Mouse (Mus musculus) brown adipose tissue, adult 24 weeks (tissue): ENCODE data around the gene Ace. TPM values are rescaled to one million over a fixed set of nuclear protein-coding genes. Genes with fewer than 3 reads are reported as not detected.
A peak's percentile ranks its signal among the peaks of the same experiment; 100 is the strongest.

Source experiments
- H3K27ac ChIP-seq: fragments of 200-500 bp; replicated peaks from 2 replicates; pipeline ENCODE4 v1.5.1; 2012; ENCODE audit warnings: low read depth, mild to moderate bottlenecking, low read length
- H3K4me1 ChIP-seq: fragments of 200-500 bp; 2 replicates; pipeline ENCODE4 v1.6.1; 2012; ENCODE audit warnings: low read length, mixed read lengths; ENCODE audit not compliant: control insufficient read depth, insufficient read depth, insufficient read length
- H3K4me3 ChIP-seq: fragments of 200-500 bp; 2 replicates; pipeline ENCODE4 v1.5.1; 2012; ENCODE audit warnings: low read depth, mild to moderate bottlenecking, low read length, moderate library complexity; ENCODE audit not compliant: insufficient read depth
- polyA plus RNA-seq: library from polyadenylated mRNA; stranded (reverse); fragments of >200 nt; gene quantifications from 2 replicates; pipeline ENCODE4 v1.2.4, GENCODE M21; 2012; ENCODE audit not compliant: missing spikeins, insufficient read depth, insufficient read length

Ace gene
- polyA plus RNA-seq, 1 experiment: 13.6 TPM

GRCm38 (mm10) chr11:105938771-105939170, 29.0 kb upstream of the Ace start:
- Histone ChIP-seq H3K4me3 (no peak overlapping the region), H3K27ac (no peak overlapping the region), H3K4me1 (peaks cover 12% of the 10 kb centered on the region)

GRCm38 (mm10) chr11:105941973-105942372, 25.8 kb upstream of the Ace start:
- Histone ChIP-seq H3K27ac (no peak overlapping the region), H3K4me3 (no peak overlapping the region), H3K4me1 (0 out of 2 replicates have a peak, but pooled peaks cover 3% of the 10 kb centered on the region)

- Histone ChIP-seq H3K27ac (peak overlapping the region; percentile 98), H3K4me3 (peak overlapping the region; percentile 68)
These were observed 24.3 kb upstream of the Ace start for GRCm38 (mm10) chr11:105943133-105944102.

DNA sequence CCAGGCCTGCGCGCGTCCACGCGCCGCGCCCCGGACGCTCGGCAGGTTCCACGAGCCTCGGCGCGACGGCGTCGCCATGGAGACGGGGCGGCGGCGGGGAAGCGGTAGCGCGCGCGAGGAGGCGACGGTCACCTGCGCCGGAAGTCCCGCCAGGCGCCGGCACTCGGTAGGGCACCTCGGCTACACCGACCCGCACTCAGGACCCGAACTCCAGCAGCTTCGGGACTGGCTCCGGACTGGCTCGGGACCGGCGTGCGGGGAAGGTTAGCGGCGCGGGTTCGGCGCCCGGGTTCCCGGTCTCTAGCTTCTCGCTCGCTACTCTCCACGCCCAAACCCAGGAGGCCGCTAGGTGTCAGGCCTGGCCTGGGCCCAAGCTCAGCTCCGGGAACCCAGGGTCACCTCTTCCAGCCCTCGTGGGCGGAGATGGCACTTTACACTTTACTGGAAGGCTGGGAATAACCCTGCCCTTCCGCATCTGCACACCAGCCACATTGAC, 23.6 kb upstream of the Ace start:
- peak overlapping the region; percentile 68 for H3K4me3 ChIP-seq
- H3K4me1 ChIP-seq: peaks cover 3% of the 10 kb centered on the region; the same call in 1 of the 2 replicates
- H3K27ac ChIP-seq: peak overlapping the region; percentile 98

More at GRCm38 (mm10) chr11:105943133-105944102, 24.3 kb upstream of the Ace start:
- H3K4me1 ChIP-seq: peaks cover 3% of the 10 kb centered on the region; the same call in 1 of the 2 replicates

- Histone ChIP-seq H3K4me1 (peaks cover 3% of the 10 kb centered on the region; the same call in 1 of the 2 replicates), H3K27ac (peak overlapping the region; percentile 98), H3K4me3 (peak overlapping the region; percentile 68)
These were observed 22.7 kb upstream of the Ace start for GRCm38 (mm10) chr11:105944770-105945672.

DNA sequence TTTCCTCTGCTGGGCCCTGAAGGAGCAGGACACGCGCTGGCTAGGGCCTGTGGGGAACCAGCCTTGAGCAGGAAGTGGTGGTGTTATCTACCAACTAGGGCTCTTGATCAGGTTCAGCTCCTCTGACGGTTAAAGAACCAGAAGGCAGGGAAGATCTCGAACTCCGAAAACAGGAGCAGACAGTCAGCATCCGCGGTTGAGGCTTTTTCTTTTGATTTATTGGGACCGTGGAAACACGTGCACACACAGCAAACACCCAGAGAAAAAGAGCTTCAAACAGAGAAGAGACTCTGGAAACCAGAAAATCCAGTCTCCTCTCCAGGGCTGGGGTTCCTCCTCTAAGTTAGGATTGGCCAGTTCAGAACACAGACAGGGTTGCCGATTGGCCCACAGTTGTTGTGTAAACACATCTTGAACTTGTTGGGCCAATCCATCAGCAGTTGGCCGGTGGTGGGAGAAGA, 21.0 kb upstream of the Ace start:
- Histone ChIP-seq H3K27ac (no peak overlapping the region), H3K4me3 (no peak overlapping the region), H3K4me1 (peaks cover 3% of the 10 kb centered on the region; the same call in 1 of the 2 replicates)

DNA sequence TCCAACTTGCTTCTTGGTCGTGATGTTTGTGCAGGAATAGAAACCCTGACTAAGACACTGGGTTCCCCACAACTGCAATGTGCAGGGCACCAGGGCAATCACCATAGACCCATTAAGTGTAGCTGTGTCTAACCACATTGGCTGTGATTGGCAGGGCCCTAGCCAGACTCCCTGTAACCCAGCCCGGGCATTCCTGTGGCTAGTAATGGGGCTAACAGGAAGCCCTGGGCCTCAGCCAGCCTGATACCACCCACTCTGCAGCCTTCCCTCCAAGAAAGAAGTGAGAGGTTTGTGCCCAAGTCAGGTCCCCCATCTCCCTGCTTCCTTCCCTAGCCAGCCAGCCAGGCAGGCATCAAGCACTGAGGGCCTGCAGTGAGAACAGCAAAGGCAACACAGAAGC, 19.5 kb upstream of the Ace start:
- peaks cover 8% of the 10 kb centered on the region; the same call in 1 of the 2 replicates for H3K4me1 ChIP-seq
- H3K4me3 ChIP-seq: no peak overlapping the region
- no peak overlapping the region for H3K27ac ChIP-seq

DNA sequence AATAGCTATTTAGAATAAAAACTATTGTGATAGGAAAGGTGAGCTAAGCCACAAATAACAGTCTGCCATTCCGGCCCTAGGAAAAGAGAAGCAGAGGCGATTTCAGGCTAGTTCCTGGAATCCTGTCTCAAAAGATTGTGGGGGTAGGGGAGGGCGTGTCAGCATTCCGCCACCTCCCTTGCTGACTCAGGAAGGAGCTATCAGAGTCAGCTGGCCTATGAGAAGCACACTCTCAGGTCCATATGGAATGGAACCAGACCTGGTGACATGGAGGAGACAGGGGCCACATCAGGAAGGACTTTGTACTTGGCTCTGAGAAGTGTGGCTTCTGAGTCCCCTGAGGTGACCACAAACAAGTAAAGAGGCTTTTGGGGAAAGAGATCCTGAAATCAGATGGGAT, 17.2 kb upstream of the Ace start:
- no peak overlapping the region for H3K27ac ChIP-seq
- H3K4me3 ChIP-seq: no peak overlapping the region
- H3K4me1 ChIP-seq: peaks cover 10% of the 10 kb centered on the region; the same call in 1 of the 2 replicates

GRCm38 (mm10) chr11:105951601-105952044, 16.1 kb upstream of the Ace start:
- Histone ChIP-seq H3K4me3 (no peak overlapping the region), H3K4me1 (peaks cover 11% of the 10 kb centered on the region; the same call in 1 of the 2 replicates), H3K27ac (no peak overlapping the region)

GRCm38 (mm10) chr11:105952111-105952510, 15.6 kb upstream of the Ace start:
- Histone ChIP-seq H3K27ac (no peak overlapping the region), H3K4me1 (peaks cover 12% of the 10 kb centered on the region; the same call in 1 of the 2 replicates), H3K4me3 (no peak overlapping the region)

- H3K4me1 ChIP-seq: peaks cover 16% of the 10 kb centered on the region
- H3K4me3 ChIP-seq: no peak within 1 kb of the TSS
- no peak within 1 kb of the TSS for H3K27ac ChIP-seq
These were observed 14.8 kb upstream of the Ace start, which contains the start of gene Cyb561 for GRCm38 (mm10) chr11:105952911-105953386. TSS of gene Cyb561 (minus strand) at chr11:105953336.

GRCm38 (mm10) chr11:105953402-105953801, 14.3 kb upstream of the Ace start:
- Histone ChIP-seq H3K4me1 (peaks cover 16% of the 10 kb centered on the region), H3K27ac (no peak overlapping the region)

DNA sequence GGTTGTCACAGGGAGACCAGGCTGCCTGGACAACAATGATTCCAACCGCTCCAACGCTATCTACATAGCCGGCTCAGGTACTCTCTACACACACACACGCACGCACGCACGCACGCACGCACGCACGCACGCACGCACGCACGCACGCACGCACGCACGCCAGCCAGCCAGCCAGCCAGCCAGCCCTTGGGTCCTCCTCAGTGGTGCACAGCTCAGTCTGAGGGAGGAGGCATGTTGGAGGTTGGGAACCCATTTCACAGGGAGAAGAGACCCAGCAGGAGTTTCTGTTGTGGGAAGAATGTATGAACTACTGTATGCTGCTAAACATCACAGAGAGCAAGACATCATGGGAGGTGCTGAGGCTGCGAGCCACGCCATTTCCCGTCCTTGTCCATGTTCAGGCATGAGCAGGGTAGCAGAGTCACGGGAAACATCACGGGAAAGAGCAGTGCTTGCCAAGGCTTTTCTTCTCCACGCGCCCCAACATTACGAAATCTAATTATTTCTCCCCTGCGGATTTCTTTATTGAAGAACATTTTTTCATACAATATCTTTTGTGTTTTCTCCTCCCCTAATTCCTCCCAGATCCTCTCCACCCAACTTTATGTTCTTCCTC, 11.8 kb upstream of the Ace start:
- Histone ChIP-seq H3K27ac (no peak overlapping the region), H3K4me3 (no peak overlapping the region), H3K4me1 (peaks cover 16% of the 10 kb centered on the region)

More at GRCm38 (mm10) chr11:105953402-105953801, 14.3 kb upstream of the Ace start:
- H3K4me3 ChIP-seq: no peak overlapping the region

DNA sequence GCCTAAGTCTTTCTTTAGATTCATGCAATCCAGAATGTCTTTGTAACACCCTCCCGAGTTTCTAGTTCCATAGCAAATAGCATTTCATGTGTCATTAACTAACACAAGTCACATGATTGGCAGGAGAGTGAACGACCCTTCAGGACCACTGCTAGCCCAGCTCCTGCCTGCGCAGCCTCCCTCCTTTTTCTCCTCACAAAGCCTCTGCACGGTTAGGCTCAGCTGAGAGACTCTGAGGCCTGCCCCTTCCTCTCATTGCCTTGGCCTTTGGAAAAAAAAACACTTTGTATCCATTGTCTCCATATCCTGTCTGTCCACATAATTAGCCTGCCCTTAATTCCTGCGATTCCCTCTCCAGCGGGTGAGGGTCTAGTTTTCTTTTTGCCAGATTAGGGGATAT, 10.2 kb upstream of the Ace start:
- Histone ChIP-seq H3K27ac (peak overlapping the region; percentile 56), H3K4me1 (peaks cover 16% of the 10 kb centered on the region), H3K4me3 (no peak overlapping the region)
